Mouse (Mus musculus): Measurements from ENCODE around the gene Tdrd6.

DNA sequence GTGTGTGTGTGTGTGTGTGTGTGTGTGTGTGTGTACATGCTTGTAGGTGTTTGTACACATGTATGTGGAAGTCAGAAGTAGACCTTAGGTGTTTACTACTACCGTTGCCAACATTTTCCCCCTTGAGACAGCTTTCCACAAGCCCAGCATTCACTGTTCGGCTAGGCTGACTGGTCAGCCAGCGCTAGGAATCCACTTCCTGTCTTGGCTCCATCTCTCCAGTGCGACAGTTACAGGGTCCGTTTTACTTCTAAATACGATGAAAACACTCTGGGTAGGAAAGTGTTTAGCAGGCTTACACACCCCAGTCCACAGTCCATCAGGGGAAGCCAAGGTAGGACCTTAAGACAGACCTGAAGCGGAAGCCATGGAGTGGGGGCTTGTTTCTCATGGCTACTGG lies 45.3 kb downstream of the Tdrd6 start:
- TF ChIP-seq CTCF (IDR thresholded peaks at IDR 0.05; ENCODE audit: extremely low read depth, insufficient read length, insufficient replicate concordance, low read depth, low read length) (no peak), POLR2A (IDR thresholded peaks at IDR 0.05; ENCODE audit: low read depth, low read length) (no peak)
